Mouse (Mus musculus): ENCODE data around the gene Fkbpl.

GRCm38 (mm10) chr17:34627093-34627942 is 17.2 kb upstream of the Fkbpl start:
- TF ChIP-seq TAL1 (IDR thresholded peaks at IDR 0.05; ENCODE audit: low read length) = no peak
- no peak for TF ChIP-seq GATA1 (IDR thresholded peaks at IDR 0.05; ENCODE audit: low read length)
